Mouse (Mus musculus) CD4-positive, CD25-positive, alpha-beta regulatory T cell, adult 2 months (primary cell): ENCODE measurements around the gene Gkap1.
A peak's percentile ranks its signal among the peaks of the same experiment; 100 is the strongest.

ENCODE experiments used
- DNase-seq: peaks from one replicate; pipeline ENCODE4 v3.0.0-alpha.2; 2012; ENCODE audit warnings: low read depth, low spot score

The Gkap1 gene

DNA sequence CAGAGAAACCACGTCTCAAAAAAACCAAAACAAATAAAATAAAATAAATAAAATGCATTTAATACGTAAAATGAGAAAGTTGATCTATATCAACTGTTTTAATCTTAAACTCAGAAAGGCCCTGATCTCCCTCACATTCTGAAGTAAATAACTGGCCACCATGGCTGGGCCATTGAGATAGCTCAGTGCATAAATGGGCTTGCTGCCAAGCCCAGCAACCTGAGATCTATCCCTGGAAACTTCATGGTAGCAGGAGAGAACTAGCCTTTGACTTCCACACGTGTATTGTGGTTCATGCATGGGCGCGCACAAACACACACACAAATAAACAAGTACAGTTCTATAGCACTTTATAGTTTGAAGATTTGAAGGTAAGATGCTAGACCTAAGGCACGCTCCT lies 74.2 kb downstream of the Gkap1 start:
- DNase-seq: no peak

DNA sequence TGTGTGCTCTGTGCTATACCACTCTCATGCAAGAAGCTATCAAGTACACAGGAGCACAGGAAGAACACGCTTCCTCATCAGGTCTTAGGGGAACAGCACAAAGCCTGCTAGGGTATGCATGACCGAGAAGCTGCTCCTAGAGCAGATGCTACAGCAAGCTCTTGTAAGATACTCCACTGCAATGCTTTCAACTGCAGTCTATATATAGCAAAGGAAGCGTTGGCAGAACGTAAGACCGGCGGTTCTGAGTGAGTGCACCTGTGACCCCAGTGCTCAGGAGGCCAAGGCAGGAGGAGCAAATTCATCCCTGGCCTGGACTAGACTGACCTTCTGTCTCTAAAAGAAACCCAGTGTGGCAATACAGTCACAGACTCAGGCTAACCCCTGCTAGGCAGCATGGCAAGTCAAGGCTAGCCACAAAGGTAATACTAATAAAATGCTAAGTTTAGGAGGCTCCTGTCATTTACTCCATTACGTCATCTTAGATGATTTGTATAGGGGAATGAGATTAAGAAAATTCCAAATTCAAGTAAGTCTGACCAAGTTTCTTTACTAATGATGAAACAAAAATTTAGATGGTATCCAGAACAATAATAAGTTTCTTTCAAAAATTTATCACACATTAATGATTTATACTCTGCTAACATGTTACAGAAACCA lies 77.4 kb downstream of the Gkap1 start:
- no peak for DNase-seq

DNA sequence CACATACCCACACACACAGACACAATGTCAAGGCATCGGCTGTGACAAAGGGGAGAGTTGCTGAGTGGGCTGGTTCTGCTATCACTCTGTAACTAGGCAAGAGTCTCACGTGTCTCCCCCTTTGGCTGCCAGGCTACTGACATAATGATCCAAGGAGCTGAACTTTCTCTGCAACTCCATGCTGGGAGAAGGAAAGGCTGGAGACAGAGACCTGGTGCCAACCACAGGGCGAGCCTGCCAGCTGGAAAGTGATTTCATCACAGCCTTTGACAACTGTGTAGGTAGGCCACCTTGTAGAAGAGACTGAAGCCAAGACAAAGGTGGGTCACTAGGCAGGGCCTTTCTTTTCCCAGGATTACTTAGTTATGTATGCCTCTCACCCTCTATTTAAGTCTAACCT lies 78.3 kb downstream of the Gkap1 start:
- no peak for DNase-seq

DNA sequence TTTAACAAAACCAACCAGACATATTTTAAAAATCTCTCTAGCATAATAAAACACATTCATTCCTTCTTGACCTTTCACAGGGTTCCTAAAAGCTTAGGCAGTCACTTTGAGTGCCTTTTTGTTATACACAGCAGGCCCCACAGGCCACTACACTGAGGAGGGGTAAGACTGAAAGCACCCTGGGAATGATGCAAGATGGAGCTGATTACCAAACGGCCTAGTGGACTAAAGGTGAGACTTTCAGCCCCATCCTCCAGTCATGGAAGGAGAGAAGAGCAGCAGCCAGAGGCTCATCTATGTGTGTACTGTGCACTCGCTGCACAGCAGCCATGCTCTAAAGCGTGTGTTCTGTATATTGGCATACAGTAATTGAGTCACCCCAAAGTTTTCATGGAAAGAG lies 80.6 kb downstream of the Gkap1 start:
- DNase-seq: no peak

DNA sequence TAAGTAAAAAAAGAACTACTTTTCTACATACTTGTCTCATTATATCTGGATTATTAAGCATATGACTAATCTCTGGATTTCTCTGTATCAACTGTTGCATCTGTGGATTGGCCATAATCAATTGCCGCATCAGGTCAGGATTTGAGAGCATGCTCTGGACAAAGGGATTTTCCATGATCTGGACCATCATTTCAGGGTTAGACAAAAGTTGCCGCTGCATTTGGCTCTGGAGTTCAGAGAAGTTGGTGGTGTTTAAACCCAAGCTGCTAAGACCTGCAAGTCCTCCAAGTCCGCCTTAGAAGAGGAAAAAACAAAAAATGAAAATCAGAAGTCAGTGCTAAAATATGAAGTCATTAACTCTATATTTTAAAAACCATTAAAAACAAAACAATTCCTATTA lies 82.3 kb downstream of the Gkap1 start:
- no peak for DNase-seq

DNA sequence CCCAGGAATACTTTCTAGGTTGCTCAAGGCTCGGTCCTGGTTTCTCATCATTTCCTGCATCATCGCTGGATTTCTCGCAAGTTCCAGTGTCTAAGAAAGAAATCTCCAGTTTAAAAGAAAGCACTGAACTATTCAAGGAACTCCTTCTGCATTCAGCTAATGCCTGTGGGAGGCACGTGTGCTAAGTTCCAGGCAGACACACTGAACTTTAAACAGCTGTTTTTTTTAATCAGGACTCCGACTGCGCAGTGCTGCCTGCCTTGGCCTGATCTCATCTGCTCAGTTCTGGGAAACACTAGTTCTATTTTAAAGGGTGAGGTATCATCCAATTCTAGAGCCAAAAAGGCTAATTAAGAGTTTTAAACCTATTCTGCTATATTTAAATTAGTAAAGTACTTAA lies 83.4 kb downstream of the Gkap1 start:
- DNase-seq: no peak

DNA sequence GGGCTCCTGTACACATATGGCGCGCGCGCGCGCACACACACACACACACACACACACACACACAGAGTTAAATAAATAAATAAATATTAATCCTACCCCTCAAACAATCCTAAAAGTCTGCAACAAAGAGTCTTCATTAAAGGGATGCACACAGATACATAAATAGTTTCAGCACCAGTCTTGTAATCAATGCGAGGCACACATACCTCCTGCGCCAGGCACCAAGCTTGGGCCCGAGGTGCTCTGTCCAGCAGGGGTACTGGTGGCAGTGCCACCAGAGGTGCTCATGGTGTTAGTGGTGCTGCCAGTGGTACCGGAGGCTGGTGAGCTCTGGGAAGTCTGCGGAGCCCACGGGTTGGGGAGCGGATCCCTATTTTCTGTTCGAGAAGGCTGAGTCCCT lies 84.0 kb downstream of the Gkap1 start:
- DNase-seq: no peak

DNA sequence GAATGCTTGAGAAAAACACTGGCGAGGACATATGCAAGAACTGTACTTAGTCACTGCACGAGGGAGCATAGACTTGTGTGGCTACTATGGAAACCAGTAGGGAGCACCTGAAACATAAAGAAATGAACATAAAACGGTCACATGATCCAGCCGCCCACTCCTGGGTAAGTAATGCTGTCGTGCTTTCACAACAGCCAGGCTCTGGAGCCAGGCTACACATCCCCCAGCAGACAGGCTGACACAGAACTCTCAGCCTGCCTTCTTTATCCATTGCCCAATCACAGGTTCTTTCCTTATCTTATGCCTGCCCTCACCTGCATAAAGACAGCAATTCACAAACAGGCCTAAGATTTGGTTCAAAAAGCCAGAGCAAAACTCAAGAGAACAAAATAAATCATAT lies 86.0 kb downstream of the Gkap1 start:
- DNase-seq: peak; percentile 30

DNA sequence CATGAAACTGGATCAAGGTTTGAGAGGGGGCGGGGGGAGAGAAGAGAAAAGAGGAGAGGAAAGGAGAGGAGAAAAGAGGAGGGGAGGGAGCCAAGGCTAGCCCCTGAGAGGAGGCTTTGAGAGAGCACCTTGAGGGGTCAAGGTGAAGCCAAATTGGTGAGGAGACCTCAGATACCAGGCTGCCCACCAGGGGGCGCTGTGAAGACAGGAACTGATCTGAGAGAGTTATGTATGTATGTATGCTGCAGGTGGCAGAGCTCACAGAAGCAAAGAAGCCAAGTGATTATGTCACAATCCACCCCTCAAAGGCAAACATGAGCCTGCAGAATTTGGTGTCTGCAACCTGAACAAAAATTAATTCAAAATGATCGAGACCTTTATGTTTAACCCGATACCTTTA lies 87.1 kb downstream of the Gkap1 start:
- peak; percentile 90 for DNase-seq

DNA sequence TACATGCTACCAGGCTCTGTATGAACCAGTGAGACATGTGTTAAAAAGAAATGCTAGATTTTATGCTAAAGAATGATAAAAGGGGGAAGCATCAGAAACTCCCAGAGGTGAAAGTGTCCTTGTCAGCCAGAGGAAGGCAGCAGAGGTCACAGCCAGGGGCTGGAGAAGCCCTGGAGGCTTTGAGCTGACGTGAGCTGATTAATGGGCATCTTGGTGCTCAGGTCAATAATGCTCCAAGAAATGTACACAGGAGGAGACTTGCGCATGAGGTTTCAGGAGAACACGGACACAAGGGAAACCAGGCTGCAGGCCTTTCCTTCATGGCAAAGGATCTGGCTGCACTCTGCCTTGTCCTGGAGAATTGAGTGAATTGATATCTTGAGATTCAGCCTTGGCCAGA lies 87.7 kb downstream of the Gkap1 start:
- DNase-seq: no peak

DNA sequence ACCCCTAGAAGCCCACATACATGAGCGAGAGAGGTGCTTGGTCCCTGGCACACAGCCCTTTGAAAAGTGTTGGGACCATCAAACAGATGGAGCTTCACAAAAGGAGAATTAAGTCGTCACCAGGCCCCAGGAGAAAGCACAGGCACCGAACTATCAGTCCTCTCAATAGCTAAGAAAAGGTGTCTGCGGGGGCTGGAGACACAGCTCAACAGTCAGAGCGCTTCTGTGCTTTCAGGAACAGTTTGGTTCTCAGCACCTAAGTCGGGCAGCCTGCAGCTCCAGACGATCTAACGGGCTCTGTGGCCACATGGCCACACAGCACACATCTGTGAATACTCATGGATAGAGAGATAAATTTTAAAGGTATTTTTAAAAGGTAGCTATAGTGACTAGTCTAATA lies 89.2 kb downstream of the Gkap1 start:
- DNase-seq: no peak

DNA sequence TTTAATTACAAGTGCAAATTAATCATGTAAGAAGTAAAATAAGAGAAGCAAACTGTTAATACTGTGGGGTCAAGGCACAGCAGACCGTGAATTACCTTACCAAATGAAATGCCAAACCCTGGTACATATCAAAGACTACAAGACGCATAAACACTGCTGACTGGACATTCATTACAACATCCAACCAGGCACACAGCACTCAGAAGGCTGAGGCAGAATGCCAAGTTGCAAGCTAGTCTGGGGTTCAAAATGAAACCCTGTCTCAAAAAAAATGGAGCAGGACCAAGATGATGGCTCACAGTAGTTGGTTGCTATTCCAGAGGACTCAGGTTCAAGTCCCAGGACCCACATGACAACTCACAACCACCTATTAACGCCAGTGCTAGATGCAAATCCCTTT lies 91.4 kb downstream of the Gkap1 start:
- DNase-seq: no peak
